Mouse (Mus musculus): ENCODE measurements around the gene Mylk. TPM values are rescaled to one million over a fixed set of nuclear protein-coding genes. Genes with fewer than 3 reads are reported as not detected.
"Not testable (repeated sequence)": the region's sequence is repeated elsewhere in the genome, so short reads cannot be mapped to it uniquely, and the experiment has no call there.

Mylk gene
- polyA plus RNA-seq, 1 experiment from 2014 or later = 18.1 TPM

- no peaks in the 10 kb centered on the region for H3K36me3 ChIP-seq (ENCODE audit: control insufficient read depth, insufficient read depth, low read length)
- H3K4me2 ChIP-seq (ENCODE audit: low read depth, low read length) = no peak overlapping the region
- WGBS = 55% methylated on average over 2 of the region's 2 CpGs
- DNase-seq (ENCODE audit: low spot score) (peak; percentile 27), ATAC-seq (ENCODE audit: low read depth) (peak; percentile 33; the same call in 1 of the 2 replicates)
- H3K27me3 ChIP-seq (replicated peaks; ENCODE audit: control insufficient read depth, insufficient read depth, low read length) = no peaks in the 10 kb centered on the region
- H3K27ac ChIP-seq (replicated peaks; ENCODE audit: low read depth, low read length) = no peak overlapping the region
- no peaks in the 10 kb centered on the region for H3K9me3 ChIP-seq (ENCODE audit: control insufficient read depth, low read length)
- H3K9ac ChIP-seq (ENCODE audit: low read depth, low read length) = no peak overlapping the region
- no peak overlapping the region for H3K4me3 ChIP-seq (ENCODE audit: low read depth, low read length)
- H3K4me1 ChIP-seq (ENCODE audit: control insufficient read depth, insufficient read depth, low read length) = peaks cover 7% of the 10 kb centered on the region; the same call in 1 of the 2 replicates
Measured at GRCm38 (mm10) chr16:34812165-34812564, 67.2 kb downstream of the Mylk start.

DNA sequence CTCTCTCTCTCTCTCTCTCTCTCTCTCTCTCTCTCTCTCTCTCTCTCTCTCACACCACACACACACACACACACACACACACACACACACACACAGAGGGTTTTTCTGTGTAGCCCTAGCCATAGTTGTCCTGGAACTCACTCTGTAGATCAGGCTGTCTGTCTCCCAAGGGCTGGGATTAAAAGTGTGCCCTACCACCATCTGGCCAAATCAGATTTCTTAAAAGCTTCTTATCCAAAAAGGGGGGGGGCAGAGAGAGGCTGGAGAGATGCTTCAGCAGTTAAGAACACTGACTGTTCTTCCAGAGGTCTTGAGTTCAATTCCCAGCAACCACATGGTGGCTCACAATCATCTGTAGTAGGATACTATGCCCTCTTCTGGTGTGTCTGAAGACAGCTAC lies 68.2 kb downstream of the Mylk start:
- ATAC-seq (ENCODE audit: low read depth); H3K27me3 ChIP-seq (replicated peaks; ENCODE audit: control insufficient read depth, insufficient read depth, low read length); DNase-seq (ENCODE audit: low spot score); H3K36me3 ChIP-seq (ENCODE audit: control insufficient read depth, insufficient read depth, low read length); H3K9me3 ChIP-seq (ENCODE audit: control insufficient read depth, low read length); H3K9ac ChIP-seq (ENCODE audit: low read depth, low read length); H3K4me2 ChIP-seq (ENCODE audit: low read depth, low read length); H3K27ac ChIP-seq (replicated peaks; ENCODE audit: low read depth, low read length); H3K4me3 ChIP-seq (ENCODE audit: low read depth, low read length); H3K4me1 ChIP-seq (ENCODE audit: control insufficient read depth, insufficient read depth, low read length): not testable (repeated sequence)

DNA sequence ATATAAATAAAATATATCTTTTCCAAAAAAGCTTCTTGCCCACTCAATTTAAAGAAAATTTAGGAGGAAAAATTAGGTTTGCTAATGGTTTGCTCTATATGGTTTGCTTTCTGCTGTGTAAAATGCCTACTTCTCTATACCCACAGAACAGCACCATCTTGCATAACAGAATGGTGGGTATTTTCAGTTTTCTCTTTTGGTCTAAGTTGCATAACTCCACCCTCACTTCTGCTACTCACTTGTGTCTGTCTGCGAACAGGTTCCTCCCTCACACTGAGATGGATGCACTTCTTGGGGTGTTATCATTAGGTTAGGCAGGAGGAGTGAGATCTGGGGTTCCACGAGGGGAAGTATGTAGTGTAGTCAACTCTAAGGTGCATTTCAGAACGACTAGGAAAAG lies 68.6 kb downstream of the Mylk start:
- Histone ChIP-seq H3K4me3 (ENCODE audit: low read depth, low read length) (no peak overlapping the region), H3K9ac (ENCODE audit: low read depth, low read length) (no peak overlapping the region), H3K27me3 (replicated peaks; ENCODE audit: control insufficient read depth, insufficient read depth, low read length) (no peaks in the 10 kb centered on the region), H3K4me2 (ENCODE audit: low read depth, low read length) (no peak overlapping the region), H3K36me3 (ENCODE audit: control insufficient read depth, insufficient read depth, low read length) (no peaks in the 10 kb centered on the region), H3K27ac (replicated peaks; ENCODE audit: low read depth, low read length) (no peak overlapping the region), H3K4me1 (ENCODE audit: control insufficient read depth, insufficient read depth, low read length) (no peaks in the 10 kb centered on the region), H3K9me3 (ENCODE audit: control insufficient read depth, low read length) (no peaks in the 10 kb centered on the region)
- no peak for DNase-seq (ENCODE audit: low spot score)
- ATAC-seq (ENCODE audit: low read depth) = no peak
- 75% methylated on average over 3 of the region's 3 CpGs for WGBS

DNA sequence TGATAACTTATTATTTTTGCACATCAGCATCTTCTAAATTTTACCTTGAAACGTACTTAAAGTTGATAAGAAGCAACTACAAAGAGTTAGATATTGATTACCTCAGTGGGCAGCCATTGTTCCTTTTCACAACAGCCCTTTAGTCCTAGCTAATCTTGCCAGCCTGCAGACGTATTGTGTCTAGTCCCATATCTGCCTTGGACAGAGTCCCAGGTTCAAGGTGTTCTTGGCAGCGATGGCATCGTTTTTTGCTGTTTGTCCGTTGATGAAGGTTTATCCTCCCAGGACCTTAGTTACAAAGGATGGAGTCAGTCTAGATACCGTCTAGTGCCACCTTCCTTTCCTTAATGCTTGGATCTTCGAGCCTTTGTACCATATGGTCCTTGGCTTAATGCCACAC lies 69.6 kb downstream of the Mylk start:
- ATAC-seq (ENCODE audit: low read depth) (no peak), DNase-seq (ENCODE audit: low spot score) (no peak)
- Histone ChIP-seq H3K27me3 (replicated peaks; ENCODE audit: control insufficient read depth, insufficient read depth, low read length) (no peaks in the 10 kb centered on the region), H3K27ac (replicated peaks; ENCODE audit: low read depth, low read length) (no peak overlapping the region), H3K4me3 (ENCODE audit: low read depth, low read length) (no peak overlapping the region), H3K9me3 (ENCODE audit: control insufficient read depth, low read length) (no peaks in the 10 kb centered on the region), H3K4me1 (ENCODE audit: control insufficient read depth, insufficient read depth, low read length) (no peaks in the 10 kb centered on the region), H3K9ac (ENCODE audit: low read depth, low read length) (no peak overlapping the region), H3K36me3 (ENCODE audit: control insufficient read depth, insufficient read depth, low read length) (no peaks in the 10 kb centered on the region), H3K4me2 (ENCODE audit: low read depth, low read length) (no peak overlapping the region)
- 85% methylated on average over 7 of the region's 7 CpGs for WGBS

GRCm38 (mm10) chr16:34816548-34816947 lies 71.5 kb downstream of the Mylk start:
- no peak overlapping the region for H3K27ac ChIP-seq (replicated peaks; ENCODE audit: low read depth, low read length)
- DNase-seq (ENCODE audit: low spot score) (no peak), ATAC-seq (ENCODE audit: low read depth) (no peak)
- no peaks in the 10 kb centered on the region for H3K27me3 ChIP-seq (replicated peaks; ENCODE audit: control insufficient read depth, insufficient read depth, low read length)
- no peaks in the 10 kb centered on the region for H3K4me1 ChIP-seq (ENCODE audit: control insufficient read depth, insufficient read depth, low read length)
- WGBS = 80% methylated on average over 7 of the region's 7 CpGs
- H3K9me3 ChIP-seq (ENCODE audit: control insufficient read depth, low read length) = no peaks in the 10 kb centered on the region
- H3K4me2 ChIP-seq (ENCODE audit: low read depth, low read length) = no peak overlapping the region
- H3K4me3 ChIP-seq (ENCODE audit: low read depth, low read length) = no peak overlapping the region
- no peak overlapping the region for H3K9ac ChIP-seq (ENCODE audit: low read depth, low read length)
- H3K36me3 ChIP-seq (ENCODE audit: control insufficient read depth, insufficient read depth, low read length) = no peaks in the 10 kb centered on the region

- Histone ChIP-seq H3K9ac (ENCODE audit: low read depth, low read length) (no peak overlapping the region), H3K36me3 (ENCODE audit: control insufficient read depth, insufficient read depth, low read length) (no peaks in the 10 kb centered on the region), H3K4me1 (ENCODE audit: control insufficient read depth, insufficient read depth, low read length) (no peaks in the 10 kb centered on the region), H3K9me3 (ENCODE audit: control insufficient read depth, low read length) (no peaks in the 10 kb centered on the region), H3K4me2 (ENCODE audit: low read depth, low read length) (no peak overlapping the region), H3K27ac (replicated peaks; ENCODE audit: low read depth, low read length) (no peak overlapping the region), H3K27me3 (replicated peaks; ENCODE audit: control insufficient read depth, insufficient read depth, low read length) (no peaks in the 10 kb centered on the region), H3K4me3 (ENCODE audit: low read depth, low read length) (no peak overlapping the region)
- ATAC-seq (ENCODE audit: low read depth) = no peak
- no peak for DNase-seq (ENCODE audit: low spot score)
- WGBS = 65% methylated on average over 7 of the region's 7 CpGs
Measured at GRCm38 (mm10) chr16:34825111-34825744, 80.2 kb downstream of the Mylk start.

DNA sequence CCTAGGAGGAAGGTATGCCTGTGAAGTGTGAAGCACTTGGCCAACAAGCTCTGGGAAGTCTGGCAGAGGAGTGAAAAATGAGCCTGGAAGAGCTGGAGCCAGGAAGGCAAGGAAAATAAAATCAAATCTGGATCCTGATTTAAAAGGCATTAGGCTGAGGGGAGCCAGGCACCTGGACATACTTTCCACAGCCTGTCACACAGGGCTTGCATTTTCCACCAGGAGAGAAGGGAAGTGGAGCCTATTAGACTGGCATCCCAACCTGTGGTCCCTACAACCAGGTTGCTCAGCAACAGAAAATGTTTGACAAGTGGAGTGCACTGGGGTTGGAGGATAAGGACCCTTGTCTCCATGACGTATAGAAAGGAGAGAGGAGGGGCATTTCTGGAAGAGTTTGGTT lies 89.5 kb downstream of the Mylk start:
- Histone ChIP-seq H3K4me1 (ENCODE audit: control insufficient read depth, insufficient read depth, low read length) (peaks cover 9% of the 10 kb centered on the region), H3K27ac (replicated peaks; ENCODE audit: low read depth, low read length) (peak overlapping the region; percentile 42; the same call in 1 of the 2 replicates), H3K9ac (ENCODE audit: low read depth, low read length) (no peak overlapping the region), H3K9me3 (ENCODE audit: control insufficient read depth, low read length) (no peaks in the 10 kb centered on the region), H3K4me3 (ENCODE audit: low read depth, low read length) (no peak overlapping the region), H3K36me3 (ENCODE audit: control insufficient read depth, insufficient read depth, low read length) (no peaks in the 10 kb centered on the region), H3K27me3 (replicated peaks; ENCODE audit: control insufficient read depth, insufficient read depth, low read length) (no peaks in the 10 kb centered on the region), H3K4me2 (ENCODE audit: low read depth, low read length) (no peak overlapping the region)
- DNase-seq (ENCODE audit: low spot score) (peak; percentile 60), ATAC-seq (ENCODE audit: low read depth) (peak; percentile 73)
- WGBS = 46% methylated on average over 1 of the region's 1 CpGs

DNA sequence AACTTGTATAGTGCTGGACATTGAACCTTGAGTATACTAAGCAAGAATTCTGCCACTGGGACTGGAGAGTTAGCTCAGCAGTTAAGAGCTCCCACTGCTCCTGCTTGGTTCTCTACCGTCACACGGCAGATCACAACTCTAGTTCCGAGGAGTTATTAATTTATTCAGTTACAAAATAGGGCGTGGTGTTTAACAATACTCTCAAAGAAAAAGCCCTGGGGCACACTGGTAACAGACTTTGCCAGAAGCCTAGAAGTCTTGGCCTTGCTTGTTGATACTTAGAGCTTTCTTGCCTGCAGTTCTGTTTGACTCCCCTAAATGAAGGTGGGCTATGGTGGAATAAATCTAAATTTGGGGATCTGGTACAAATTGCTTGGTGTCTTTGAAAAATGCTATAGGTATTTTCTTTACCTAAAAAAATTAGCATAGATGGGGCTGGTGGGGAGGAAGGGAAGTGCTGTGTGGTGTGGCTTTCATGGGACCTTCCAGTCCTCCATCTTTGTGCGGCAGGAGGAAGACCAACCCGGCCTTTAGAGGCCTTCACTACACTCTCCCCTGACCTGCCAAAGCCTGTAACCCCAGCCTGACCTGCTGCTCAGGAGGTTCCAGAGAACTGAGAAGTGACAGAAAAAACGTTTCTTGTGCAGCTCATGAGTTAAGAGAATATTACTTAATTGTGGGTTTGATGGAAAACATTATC lies 94.1 kb downstream of the Mylk start:
- WGBS = 48% methylated on average over 7 of the region's 7 CpGs
- Histone ChIP-seq H3K9me3 (ENCODE audit: control insufficient read depth, low read length) (0 out of 2 replicates have a peak, but pooled peaks cover 12% of the 10 kb centered on the region), H3K27ac (replicated peaks; ENCODE audit: low read depth, low read length) (peak overlapping the region; percentile 84), H3K4me2 (ENCODE audit: low read depth, low read length) (no peak overlapping the region), H3K4me1 (ENCODE audit: control insufficient read depth, insufficient read depth, low read length) (peaks cover 16% of the 10 kb centered on the region), H3K9ac (ENCODE audit: low read depth, low read length) (no peak overlapping the region; the same call in 1 of the 2 replicates), H3K4me3 (ENCODE audit: low read depth, low read length) (no peak overlapping the region), H3K27me3 (replicated peaks; ENCODE audit: control insufficient read depth, insufficient read depth, low read length) (no peaks in the 10 kb centered on the region), H3K36me3 (ENCODE audit: control insufficient read depth, insufficient read depth, low read length) (no peaks in the 10 kb centered on the region)
- peak; percentile 42 for ATAC-seq (ENCODE audit: low read depth)
- no peak for DNase-seq (ENCODE audit: low spot score)

Measured in embryonic facial prominence, embryonic 14.5 days (tissue).